Mouse (Mus musculus) thymus, adult 2 months (tissue): ENCODE results near the gene Sbk2.
A peak's percentile ranks its signal among the peaks of the same experiment; 100 is the strongest.

Experiments used
- CTCF ChIP-seq: fragments of 200-500 bp; IDR thresholded peaks from 2 replicates; pipeline ENCODE4 v1.5.1; 2012; ENCODE audit warnings: mild to moderate bottlenecking, control low read depth, low read length, moderate library complexity, borderline replicate concordance; ENCODE audit not compliant: control insufficient read depth, poor library complexity, insufficient read depth; ENCODE audit errors: extremely low read depth
- POLR2A ChIP-seq: fragments of 200-500 bp; IDR thresholded peaks from 2 replicates; pipeline ENCODE4 v1.6.1; 2012; ENCODE audit warnings: mild to moderate bottlenecking, low read length, control low read depth, moderate library complexity; ENCODE audit not compliant: control insufficient read depth, poor library complexity, insufficient read depth; ENCODE audit errors: extremely low read depth

DNA sequence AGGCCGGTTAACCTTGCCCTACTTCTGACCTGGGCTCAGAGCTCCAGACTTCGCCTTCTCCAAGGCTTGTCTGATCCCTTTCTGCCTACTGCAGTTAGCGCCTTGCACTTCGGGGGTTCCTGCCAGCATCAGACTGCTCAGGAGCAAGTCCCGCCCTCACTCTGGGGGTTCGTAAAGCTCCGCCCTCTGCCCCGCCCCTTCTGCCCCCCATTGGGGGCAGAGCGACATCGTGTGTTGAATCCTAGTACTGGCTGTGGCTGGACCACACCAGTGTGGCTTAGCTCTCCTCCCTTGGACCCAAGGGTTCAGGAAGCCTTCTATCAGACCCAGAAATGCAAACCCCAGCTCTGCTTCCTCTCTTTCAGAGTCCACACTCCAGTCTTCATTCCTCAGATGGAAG is at the start of gene Sbk2:
- TF ChIP-seq POLR2A: no peak
- TF ChIP-seq CTCF: peak; percentile 69; the same call in 1 of the 2 replicates
